Mouse (Mus musculus): Measurements from ENCODE around the gene Wfikkn2.

DNA sequence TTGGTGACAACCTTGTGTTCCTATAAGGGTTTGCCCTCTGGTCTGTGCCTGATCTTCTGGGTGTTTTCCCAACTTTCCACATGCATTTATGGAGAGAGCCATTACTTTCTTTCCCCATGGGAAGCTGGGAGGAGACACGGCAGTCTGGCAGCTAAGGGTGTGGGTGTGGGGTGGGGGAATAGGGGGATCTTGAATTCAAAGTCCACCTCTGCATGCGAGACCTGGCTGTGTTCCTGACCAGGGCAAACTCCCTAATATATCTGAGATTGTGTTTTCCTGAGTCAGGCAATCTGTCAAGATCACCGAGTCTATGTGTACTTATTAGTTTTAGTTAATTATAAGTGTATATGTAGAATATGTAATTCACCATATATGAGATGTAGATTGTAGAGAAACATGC lies 49.5 kb downstream of the Wfikkn2 start:
- no peak for TF ChIP-seq CTCF (IDR thresholded peaks at IDR 0.05; ENCODE audit: low read depth)
- no peak for TF ChIP-seq EP300 (optimal IDR thresholded peaks at IDR 0.05)
